Mouse (Mus musculus): Measurements from ENCODE around the gene Arv1.

GRCm38 (mm10) chr8:124682218-124682617 is 39.7 kb upstream of the Arv1 start:
- TF ChIP-seq CTCF (IDR thresholded peaks at IDR 0.05) = no peak
- TF ChIP-seq EP300 (IDR thresholded peaks at IDR 0.05) = no peak
